Mouse (Mus musculus) MEL (cell line): ENCODE measurements at regions not wholly inside any gene's neighbourhood (a gene's known extent, or its start where the extent isn't known, plus 50 kb on each side); places are given as distances from the start of the nearest gene placed in this dataset.

Experiments
- DNase-seq: peaks from one replicate; pipeline ENCODE4 v3.0.0; 2011; ENCODE audit warnings: low read depth, low spot score
- H3K27ac ChIP-seq: 2 replicates; pipeline ENCODE4 v1.5.1; 2012; ENCODE audit warnings: low read depth, mild to moderate bottlenecking, control low read depth, low read length, moderate library complexity; ENCODE audit not compliant: control insufficient read depth
- H3K27me3 ChIP-seq, 2 experiments: fragments of 150-350 bp in 1 of 2; sonication (generic) in 1 of 2; 2 replicates each; pipeline ENCODE4 v1.6.1; 2012; ENCODE audit warnings: low read length in 2 of 2, mild to moderate bottlenecking in 2 of 2, improper control_type of control experiment in 1 of 2, moderate library complexity in 1 of 2; ENCODE audit not compliant: insufficient read depth in 2 of 2, control insufficient read depth in 1 of 2
- H3K36me3 ChIP-seq, 2 experiments: 2 replicates each; pipeline ENCODE4 v1.6.1; 2012 to 2014; ENCODE audit warnings: low read length in 2 of 2, improper control_type of control experiment in 1 of 2, inconsistent platforms in 1 of 2, mild to moderate bottlenecking in 1 of 2; ENCODE audit not compliant: insufficient read depth in 2 of 2, control insufficient read depth in 1 of 2
- H3K4me1 ChIP-seq, 2 experiments: fragments of 150-350 bp in 1 of 2; sonication (generic) in 1 of 2; 2 replicates each; pipeline ENCODE4 v1.6.1; 2012; ENCODE audit warnings: low read length in 2 of 2, improper control_type of control experiment in 1 of 2, mild to moderate bottlenecking in 1 of 2; ENCODE audit not compliant: insufficient read depth in 2 of 2, control insufficient read depth in 1 of 2
- H3K4me3 ChIP-seq, 2 experiments: fragments of 150-350 bp in 1 of 2; sonication (generic) in 1 of 2; 2 replicates each; pipeline ENCODE4 v1.5.1; 2012; ENCODE audit warnings: low read depth in 2 of 2, low read length in 2 of 2, mild to moderate bottlenecking in 2 of 2, moderate library complexity in 2 of 2, control low read depth in 1 of 2, improper control_type of control experiment in 1 of 2; ENCODE audit not compliant: control insufficient read depth in 1 of 2, insufficient read depth in 1 of 2
- H3K79me2 ChIP-seq: 2 replicates; pipeline ENCODE4 v1.6.1; 2012; ENCODE audit warnings: mild to moderate bottlenecking, low read length, moderate library complexity; ENCODE audit not compliant: control insufficient read depth, poor library complexity, insufficient read depth
- H3K9ac ChIP-seq: 2 replicates; pipeline ENCODE4 v1.6.1; 2012; ENCODE audit warnings: low read depth, mild to moderate bottlenecking, control low read depth, low read length, moderate library complexity; ENCODE audit not compliant: control insufficient read depth, poor library complexity, severe bottlenecking
- H3K9me3 ChIP-seq: fragments of 150-350 bp; sonication (generic); replicated peaks from 2 replicates; pipeline ENCODE4 v1.6.1; 2012; ENCODE audit warnings: mild to moderate bottlenecking, low read length, improper control_type of control experiment, moderate library complexity; ENCODE audit not compliant: insufficient read depth
- CHD1 ChIP-seq: IDR thresholded peaks from 2 replicates; pipeline ENCODE4 v1.6.1; 2012; ENCODE audit warnings: low read depth, mild to moderate bottlenecking, inconsistent platforms, low read length, improper control_type of control experiment
- CTCF ChIP-seq, 3 experiments: IDR thresholded peaks in 2 of 3; conservative IDR thresholded peaks in 1 of 3; 2 replicates each; pipeline ENCODE4 v1.5.1; 2011 to 2012; ENCODE audit warnings: low read length in 3 of 3, low read depth in 2 of 3, mild to moderate bottlenecking in 2 of 3, improper control_type of control experiment in 1 of 3, inconsistent platforms in 1 of 3, mixed read lengths in 1 of 3, moderate library complexity in 1 of 3; ENCODE audit not compliant: control insufficient read depth in 1 of 3, insufficient read depth in 1 of 3, poor library complexity in 1 of 3, severe bottlenecking in 1 of 3
- E2F4 ChIP-seq: IDR thresholded peaks from 2 replicates; pipeline ENCODE4 v1.6.1; 2011; ENCODE audit warnings: low read depth, low read length, improper control_type of control experiment, borderline replicate concordance
- ELF1 ChIP-seq: IDR thresholded peaks from 2 replicates; pipeline ENCODE4 v1.6.1; 2014; ENCODE audit warnings: low read depth, mild to moderate bottlenecking, inconsistent platforms, low read length, improper control_type of control experiment, moderate library complexity
- EP300 ChIP-seq, 2 experiments: IDR thresholded peaks; 2 replicates each; pipeline ENCODE4 v1.6.1; 2011; ENCODE audit warnings: improper control_type of control experiment in 2 of 2, low read length in 2 of 2, low read depth in 1 of 2, mild to moderate bottlenecking in 1 of 2
- GATA1 ChIP-seq: IDR thresholded peaks from 2 replicates; pipeline ENCODE4 v1.6.1; 2011; ENCODE audit warnings: low read depth, low read length, improper control_type of control experiment
- KAT2A ChIP-seq: conservative IDR thresholded peaks from 2 replicates; pipeline ENCODE4 v1.6.1; 2012; ENCODE audit warnings: low read depth, low read length, improper control_type of control experiment, inconsistent platforms
- MAFK ChIP-seq: IDR thresholded peaks from 2 replicates; pipeline ENCODE4 v1.6.1; 2011; ENCODE audit warnings: low read depth, mild to moderate bottlenecking, low read length, improper control_type of control experiment, borderline replicate concordance
- MAX ChIP-seq: IDR thresholded peaks from 2 replicates; pipeline ENCODE4 v1.6.1; 2011; ENCODE audit warnings: low read length, improper control_type of control experiment
- MAZ ChIP-seq: IDR thresholded peaks from 2 replicates; pipeline ENCODE4 v1.6.1; 2012; ENCODE audit warnings: low read depth, mild to moderate bottlenecking, inconsistent platforms, low read length, improper control_type of control experiment
- MEF2A ChIP-seq: IDR thresholded peaks from 2 replicates; pipeline ENCODE4 v1.6.1; 2014; ENCODE audit warnings: low read depth, mild to moderate bottlenecking, inconsistent platforms, low read length, improper control_type of control experiment; ENCODE audit not compliant: poor library complexity, insufficient replicate concordance, severe bottlenecking; ENCODE audit errors: extremely low read depth
- NELFE ChIP-seq: IDR thresholded peaks from 2 replicates; pipeline ENCODE4 v1.6.1; 2011; ENCODE audit warnings: low read depth, low read length, improper control_type of control experiment
- NRF1 ChIP-seq: IDR thresholded peaks from 2 replicates; pipeline ENCODE4 v1.6.1; 2014; ENCODE audit warnings: low read depth, mild to moderate bottlenecking, inconsistent platforms, low read length, improper control_type of control experiment, moderate library complexity; ENCODE audit not compliant: poor library complexity, insufficient read depth, severe bottlenecking
- POLR2AphosphoS2 ChIP-seq: IDR thresholded peaks from 2 replicates; pipeline ENCODE4 v1.6.1; 2011; ENCODE audit warnings: low read length, improper control_type of control experiment
- RAD21 ChIP-seq: IDR thresholded peaks from 2 replicates; pipeline ENCODE4 v1.6.1; 2011; ENCODE audit warnings: mild to moderate bottlenecking, low read depth, low read length, improper control_type of control experiment
- RCOR1 ChIP-seq: IDR thresholded peaks from 2 replicates; pipeline ENCODE4 v1.6.1; 2012; ENCODE audit warnings: low read depth, mild to moderate bottlenecking, inconsistent platforms, low read length, improper control_type of control experiment
- SMC3 ChIP-seq: IDR thresholded peaks from 2 replicates; pipeline ENCODE4 v1.6.1; 2011; ENCODE audit warnings: low read depth, low read length, improper control_type of control experiment
- TAL1 ChIP-seq: IDR thresholded peaks from 2 replicates; pipeline ENCODE4 v1.6.1; 2012; ENCODE audit warnings: mild to moderate bottlenecking, inconsistent platforms, low read length, moderate library complexity, mixed read lengths
- UBTF ChIP-seq: IDR thresholded peaks from 2 replicates; pipeline ENCODE4 v1.6.1; 2012; ENCODE audit warnings: low read depth, mild to moderate bottlenecking, inconsistent platforms, low read length, improper control_type of control experiment, moderate library complexity, borderline replicate concordance; ENCODE audit not compliant: insufficient read depth
- USF1 ChIP-seq: IDR thresholded peaks from 2 replicates; pipeline ENCODE4 v1.6.1; 2014; ENCODE audit warnings: low read depth, mild to moderate bottlenecking, inconsistent platforms, low read length, improper control_type of control experiment, moderate library complexity
- USF2 ChIP-seq, 2 experiments: IDR thresholded peaks; 2 replicates each; pipeline ENCODE4 v1.6.1; 2011 to 2012; ENCODE audit warnings: improper control_type of control experiment in 2 of 2, low read length in 2 of 2, borderline replicate concordance in 1 of 2, inconsistent platforms in 1 of 2, low read depth in 1 of 2, mild to moderate bottlenecking in 1 of 2; ENCODE audit not compliant: insufficient read depth in 1 of 2
- ZMIZ1 ChIP-seq: IDR thresholded peaks from 2 replicates; pipeline ENCODE4 v1.6.1; 2012; ENCODE audit warnings: low read depth, mild to moderate bottlenecking, inconsistent platforms, low read length, improper control_type of control experiment, moderate library complexity

GRCm38 (mm10) chr4:142570712-142571111 lies 331.5 kb upstream of the Kazn start:
- Histone ChIP-seq H3K9me3 (no peaks in the 10 kb centered on the region), H3K27me3 (no peaks in the 10 kb centered on the region), H3K79me2 (no peaks in the 10 kb centered on the region), H3K27ac (no peak overlapping the region), H3K4me3 (no peak overlapping the region), H3K36me3 (no peaks in the 10 kb centered on the region), H3K4me1 (no peaks in the 10 kb centered on the region), H3K9ac (no peak overlapping the region)
- TF ChIP-seq RCOR1: no peak
- no peak for TF ChIP-seq KAT2A
- TF ChIP-seq UBTF: no peak
- no peak for TF ChIP-seq CHD1
- no peak for TF ChIP-seq RAD21
- TF ChIP-seq MAZ: no peak
- no peak for TF ChIP-seq ZMIZ1
- no peak for DNase-seq

- TF ChIP-seq GATA1 (no peak), CTCF (IDR thresholded peaks at IDR 0.05 in 2 of 3, conservative IDR thresholded peaks at IDR 0.05 in 1 of 3; ENCODE audit: control insufficient read depth in 1 of 3, insufficient read depth in 1 of 3, low read depth in 2 of 3, low read length in 3 of 3, poor library complexity in 1 of 3, severe bottlenecking in 1 of 3) (no peak), RAD21 (no peak), USF2 (IDR thresholded peaks at IDR 0.05; ENCODE audit: borderline replicate concordance in 1 of 2, insufficient read depth in 1 of 2, low read depth in 1 of 2, low read length in 2 of 2) (no peak), USF1 (no peak), CHD1 (no peak), EP300 (IDR thresholded peaks at IDR 0.05; ENCODE audit: low read depth in 1 of 2, low read length in 2 of 2) (no peak), E2F4 (no peak), MEF2A (no peak), ELF1 (no peak), KAT2A (no peak), MAX (no peak), POLR2AphosphoS2 (no peak), NRF1 (no peak), SMC3 (no peak), NELFE (no peak), MAFK (no peak), TAL1 (no peak)
- TF ChIP-seq, all 39 proteins: peak for 0
- H3K27me3 ChIP-seq: no peaks in the 10 kb centered on the region
- H3K36me3 ChIP-seq: no peaks in the 10 kb centered on the region
- H3K9ac ChIP-seq: no peak overlapping the region
- H3K4me3 ChIP-seq: no peak overlapping the region
- no peaks in the 10 kb centered on the region for H3K9me3 ChIP-seq
- H3K4me1 ChIP-seq: no peaks in the 10 kb centered on the region
- no peak overlapping the region for H3K27ac ChIP-seq
- no peak for DNase-seq
- H3K79me2 ChIP-seq: no peaks in the 10 kb centered on the region
These were observed 329.4 kb upstream of the Kazn start for GRCm38 (mm10) chr4:142568556-142568955.
